Mouse (Mus musculus): ENCODE measurements around the gene Rad51c. TPM values are rescaled to one million over a fixed set of nuclear protein-coding genes. Genes with fewer than 3 reads are reported as not detected.
A peak's percentile ranks its signal among the peaks of the same experiment; 100 is the strongest.

Gene Rad51c
- total and polyA plus RNA-seq, 2 experiments from 2014 or later, result 2.6 to 4.0 TPM

- H3K9me3 ChIP-seq (ENCODE audit: low read length), result no peaks in the 10 kb centered on the region
- no peak overlapping the region for H3K9ac ChIP-seq
- DNase-seq, result peak; percentile 79
- H3K4me2 ChIP-seq (ENCODE audit: low read depth), result no peak overlapping the region
- H3K27me3 ChIP-seq (ENCODE audit: insufficient read depth, low read length), result no peaks in the 10 kb centered on the region
- peak; percentile 62; the same call in 1 of the 2 replicates for ATAC-seq
- no peaks in the 10 kb centered on the region for H3K36me3 ChIP-seq (ENCODE audit: insufficient read depth)
- no peaks in the 10 kb centered on the region for H3K4me1 ChIP-seq (ENCODE audit: insufficient read depth)
- H3K27ac ChIP-seq (ENCODE audit: low read depth, low read length), result no peak overlapping the region
- no peak overlapping the region for H3K4me3 ChIP-seq (ENCODE audit: low read depth, low read length)
- WGBS, result 6% methylated on average over 1 of the region's 1 CpGs
- peak; percentile 87 for TF ChIP-seq CTCF (IDR thresholded peaks at IDR 0.05; ENCODE audit: low read depth)
Measured at GRCm38 (mm10) chr11:87393855-87394254, 10.9 kb downstream of the Rad51c start.

- WGBS, result 87% methylated on average over 1 of the region's 1 CpGs
- DNase-seq, result no peak
- no peak for TF ChIP-seq CTCF (IDR thresholded peaks at IDR 0.05; ENCODE audit: low read depth)
- Histone ChIP-seq H3K27ac (ENCODE audit: low read depth, low read length) (no peak overlapping the region), H3K4me3 (ENCODE audit: low read depth, low read length) (no peak overlapping the region), H3K4me1 (ENCODE audit: insufficient read depth) (no peaks in the 10 kb centered on the region), H3K27me3 (ENCODE audit: insufficient read depth, low read length) (no peaks in the 10 kb centered on the region), H3K36me3 (ENCODE audit: insufficient read depth) (no peaks in the 10 kb centered on the region), H3K9ac (no peak overlapping the region), H3K4me2 (ENCODE audit: low read depth) (no peak overlapping the region), H3K9me3 (ENCODE audit: low read length) (no peaks in the 10 kb centered on the region)
- ATAC-seq, result no peak
Measured at GRCm38 (mm10) chr11:87385676-87386075, 19.1 kb downstream of the Rad51c start.

DNA sequence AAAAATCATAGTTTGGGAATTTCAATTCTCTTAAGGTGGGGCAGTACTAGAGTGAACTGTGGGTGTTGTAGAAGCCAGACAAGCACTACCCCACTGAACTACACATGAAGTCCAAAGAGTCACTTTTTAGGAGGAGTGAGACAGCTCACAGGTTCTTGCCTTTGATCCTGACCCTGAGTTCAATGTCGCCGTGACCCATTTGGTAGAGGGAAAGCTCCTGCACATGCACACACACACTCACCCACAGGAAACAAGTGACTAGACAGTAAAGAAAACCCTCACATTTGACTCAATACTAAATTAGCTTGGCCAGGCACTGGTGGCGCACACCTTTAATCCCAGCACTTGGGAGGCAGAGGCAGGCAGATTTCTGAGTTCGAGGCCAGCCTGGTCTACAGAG lies 20.2 kb downstream of the Rad51c start:
- Histone ChIP-seq H3K4me3 (ENCODE audit: low read depth, low read length) (no peak overlapping the region), H3K27ac (ENCODE audit: low read depth, low read length) (no peak overlapping the region), H3K36me3 (ENCODE audit: insufficient read depth) (no peaks in the 10 kb centered on the region), H3K9ac (no peak overlapping the region), H3K27me3 (ENCODE audit: insufficient read depth, low read length) (no peaks in the 10 kb centered on the region), H3K4me1 (ENCODE audit: insufficient read depth) (no peaks in the 10 kb centered on the region), H3K9me3 (ENCODE audit: low read length) (no peaks in the 10 kb centered on the region), H3K4me2 (ENCODE audit: low read depth) (no peak overlapping the region)
- no peak for TF ChIP-seq CTCF (IDR thresholded peaks at IDR 0.05; ENCODE audit: low read depth)
- WGBS, result 95% methylated on average over 4 of the region's 4 CpGs
- DNase-seq, result no peak
- ATAC-seq, result no peak

DNA sequence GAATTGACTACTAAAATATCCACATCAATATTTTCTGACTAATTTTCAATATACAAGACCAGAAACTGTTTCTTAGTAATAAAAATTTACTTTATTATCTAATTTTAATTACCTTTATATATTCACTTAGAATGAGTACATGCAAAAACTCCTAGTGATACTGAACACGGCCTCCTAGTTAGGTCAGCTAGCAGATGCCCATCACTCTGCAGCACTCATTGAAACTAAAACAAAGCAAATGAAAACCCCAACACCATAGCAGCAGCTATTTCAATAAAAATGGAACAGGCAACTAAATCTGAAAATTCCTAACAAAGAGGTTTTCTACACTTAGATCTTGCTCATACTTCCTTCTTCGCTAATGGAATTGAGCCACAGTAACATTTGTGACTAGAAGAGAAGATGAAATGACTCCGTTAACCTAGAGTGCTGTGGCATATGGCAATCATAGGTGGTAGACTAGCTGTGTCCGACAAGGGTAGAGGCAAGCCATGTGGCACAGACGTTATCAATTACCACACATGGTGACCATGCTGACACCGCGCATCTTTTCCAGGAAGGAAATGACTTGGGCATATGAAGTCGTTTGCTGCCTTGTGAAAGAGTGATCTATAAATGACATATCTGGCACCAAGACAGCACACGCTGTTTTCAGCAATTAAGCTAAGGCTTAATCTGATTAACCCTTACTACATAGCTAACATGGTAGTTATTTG lies 36.7 kb downstream of the Rad51c start:
- no peaks in the 10 kb centered on the region for H3K4me1 ChIP-seq (ENCODE audit: insufficient read depth)
- H3K9me3 ChIP-seq (ENCODE audit: low read length), result no peaks in the 10 kb centered on the region
- peak; percentile 21 for DNase-seq
- no peaks in the 10 kb centered on the region for H3K27me3 ChIP-seq (ENCODE audit: insufficient read depth, low read length)
- no peak overlapping the region for H3K4me3 ChIP-seq (ENCODE audit: low read depth, low read length)
- no peak overlapping the region for H3K4me2 ChIP-seq (ENCODE audit: low read depth)
- H3K36me3 ChIP-seq (ENCODE audit: insufficient read depth), result no peaks in the 10 kb centered on the region
- H3K9ac ChIP-seq, result no peak overlapping the region
- WGBS, result 55% methylated on average over 9 of the region's 9 CpGs
- TF ChIP-seq CTCF (IDR thresholded peaks at IDR 0.05; ENCODE audit: low read depth), result no peak
- no peak overlapping the region for H3K27ac ChIP-seq (ENCODE audit: low read depth, low read length)
- ATAC-seq, result no peak

- Histone ChIP-seq H3K4me2 (ENCODE audit: low read depth) (no peak overlapping the region), H3K36me3 (ENCODE audit: insufficient read depth) (no peaks in the 10 kb centered on the region), H3K4me1 (ENCODE audit: insufficient read depth) (no peaks in the 10 kb centered on the region), H3K27ac (ENCODE audit: low read depth, low read length) (no peak overlapping the region), H3K4me3 (ENCODE audit: low read depth, low read length) (no peak overlapping the region), H3K9me3 (ENCODE audit: low read length) (no peaks in the 10 kb centered on the region), H3K9ac (no peak overlapping the region), H3K27me3 (ENCODE audit: insufficient read depth, low read length) (no peaks in the 10 kb centered on the region)
- DNase-seq, result no peak
- no peak for ATAC-seq
- TF ChIP-seq CTCF (IDR thresholded peaks at IDR 0.05; ENCODE audit: low read depth), result no peak
- 84% methylated on average over 7 of the region's 7 CpGs for WGBS
Measured at GRCm38 (mm10) chr11:87367061-87367460, 37.7 kb downstream of the Rad51c start.

DNA sequence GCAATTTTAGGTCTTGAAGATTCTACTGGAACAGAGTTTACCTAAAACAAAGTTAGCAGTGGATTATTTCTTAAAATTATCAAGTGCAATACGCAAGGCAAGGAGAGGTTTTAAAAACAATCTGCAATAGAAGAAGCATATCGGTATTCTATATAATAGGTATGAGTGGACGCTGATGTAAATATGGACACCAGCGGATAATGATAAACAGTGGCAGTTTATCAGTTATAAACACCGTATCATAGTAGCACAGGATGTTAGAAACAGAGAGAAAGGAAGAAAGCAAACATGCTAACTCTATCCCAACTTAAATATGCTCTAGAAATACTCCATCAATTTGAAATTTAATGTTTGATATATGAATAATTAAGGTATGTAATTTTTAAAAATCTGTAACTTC lies 39.6 kb downstream of the Rad51c start:
- Histone ChIP-seq H3K36me3 (ENCODE audit: insufficient read depth) (no peaks in the 10 kb centered on the region), H3K4me3 (ENCODE audit: low read depth, low read length) (no peak overlapping the region), H3K27me3 (ENCODE audit: insufficient read depth, low read length) (no peaks in the 10 kb centered on the region), H3K9me3 (ENCODE audit: low read length) (no peaks in the 10 kb centered on the region), H3K4me1 (ENCODE audit: insufficient read depth) (no peaks in the 10 kb centered on the region), H3K27ac (ENCODE audit: low read depth, low read length) (no peak overlapping the region), H3K9ac (no peak overlapping the region), H3K4me2 (ENCODE audit: low read depth) (no peak overlapping the region)
- TF ChIP-seq CTCF (IDR thresholded peaks at IDR 0.05; ENCODE audit: low read depth), result no peak
- WGBS, result 94% methylated on average over 5 of the region's 5 CpGs
- ATAC-seq, result no peak
- no peak for DNase-seq

DNA sequence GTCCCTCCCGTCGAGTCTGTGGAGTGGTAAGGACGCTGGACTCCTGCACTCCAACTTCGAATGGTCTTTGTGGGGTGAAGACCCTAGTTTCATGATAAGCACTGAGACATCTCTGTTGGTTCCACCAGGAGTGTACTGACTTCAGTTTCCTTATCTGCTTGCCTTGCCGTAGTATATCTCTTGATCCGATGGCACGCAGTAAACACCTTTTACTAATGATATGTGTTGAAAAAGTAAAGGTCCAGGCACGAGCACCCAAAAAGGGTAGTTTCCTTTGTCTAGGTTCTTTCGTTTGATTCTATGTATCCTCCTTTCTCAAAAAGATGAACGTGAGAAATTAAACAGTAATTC lies 45.5 kb downstream of the Rad51c start:
- ATAC-seq (no peak), DNase-seq (no peak)
- H3K4me3 ChIP-seq (ENCODE audit: low read depth, low read length), result peak overlapping the region; percentile 74
- H3K9ac ChIP-seq, result peak overlapping the region; percentile 71; the same call in 1 of the 2 replicates
- no peaks in the 10 kb centered on the region; the same call in 1 of the 2 replicates for H3K4me1 ChIP-seq (ENCODE audit: insufficient read depth)
- no peak for TF ChIP-seq CTCF (IDR thresholded peaks at IDR 0.05; ENCODE audit: low read depth)
- no peaks in the 10 kb centered on the region for H3K9me3 ChIP-seq (ENCODE audit: low read length)
- 11% methylated on average over 10 of the region's 10 CpGs for WGBS
- H3K36me3 ChIP-seq (ENCODE audit: insufficient read depth), result no peaks in the 10 kb centered on the region
- peak overlapping the region; percentile 64 for H3K27ac ChIP-seq (ENCODE audit: low read depth, low read length)
- no peaks in the 10 kb centered on the region for H3K27me3 ChIP-seq (ENCODE audit: insufficient read depth, low read length)
- H3K4me2 ChIP-seq (ENCODE audit: low read depth), result peak overlapping the region; percentile 64
